Mouse (Mus musculus) limb, embryonic 11.5 days (tissue): ENCODE measurements around the gene Gm5134. TPM values are rescaled to one million over a fixed set of nuclear protein-coding genes. Genes with fewer than 3 reads are reported as not detected.

Source experiments
- ATAC-seq: fragments of 200-750 bp; cut with Nextera tagmentation; 2 replicates; pipeline ENCODE4 v1.8.0; 2017; ENCODE audit warnings: low read depth; ENCODE audit not compliant: insufficient number of reproducible peaks, low FRiP score, low TSS enrichment
- DNase-seq: peaks from one replicate; pipeline ENCODE4 v3.0.0-alpha.2; 2015; ENCODE audit warnings: low spot score
- H3K27ac ChIP-seq: fragments of 300-500 bp; sonication (generic); replicated peaks from 2 replicates; pipeline ENCODE4 v1.5.1; 2014; ENCODE audit warnings: low read depth, mild to moderate bottlenecking, low read length
- H3K27me3 ChIP-seq: fragments of 300-500 bp; sonication (generic); 2 replicates; pipeline ENCODE4 v1.6.1; 2014; ENCODE audit warnings: mild to moderate bottlenecking, low read length, mixed read lengths; ENCODE audit not compliant: control insufficient read depth, insufficient read depth
- H3K36me3 ChIP-seq: fragments of 300-500 bp; sonication (generic); 2 replicates; pipeline ENCODE4 v1.6.1; 2014; ENCODE audit warnings: mild to moderate bottlenecking, low read length, moderate library complexity, mixed read lengths; ENCODE audit not compliant: control insufficient read depth, insufficient read depth
- H3K4me1 ChIP-seq: fragments of 300-500 bp; sonication (generic); 2 replicates; pipeline ENCODE4 v1.6.1; 2014; ENCODE audit warnings: low read length, mixed read lengths; ENCODE audit not compliant: control insufficient read depth, insufficient read depth
- H3K4me2 ChIP-seq: fragments of 300-500 bp; sonication (generic); 2 replicates; pipeline ENCODE4 v1.6.1; 2014; ENCODE audit warnings: low read depth, mild to moderate bottlenecking, moderate library complexity; ENCODE audit not compliant: severe bottlenecking
- H3K4me3 ChIP-seq: fragments of 300-500 bp; sonication (generic); 2 replicates; pipeline ENCODE4 v1.5.1; 2014; ENCODE audit warnings: low read depth, low read length
- H3K9ac ChIP-seq: fragments of 300-500 bp; sonication (generic); 2 replicates; pipeline ENCODE4 v1.6.1; 2014; ENCODE audit warnings: mild to moderate bottlenecking, low read length
- H3K9me3 ChIP-seq: fragments of 300-500 bp; sonication (generic); 2 replicates; pipeline ENCODE4 v1.6.1; 2016; ENCODE audit warnings: low read length; ENCODE audit not compliant: control insufficient read depth
- WGBS: fragments of 180-500 bp; shearing (Covaris S2); extraction: QIAGEN DNeasy Blood & Tissue Kit; methylation state at CpG from one replicate; pipeline ENCODE4 v1.1.7; 2014; 5-methylcytosine and 5-hydroxymethylcytosine counted together
- polyA plus RNA-seq: library from polyadenylated mRNA; unstranded; fragments of >200 nt; fragmentation: Nextera tagmentation; extraction: Ambion mirVana; gene quantifications from 2 replicates; pipeline ENCODE4 v1.2.1, GENCODE M21; 2014

Gene Gm5134
- polyA plus RNA-seq, 1 experiment from 2014 or later, result not detected

DNA sequence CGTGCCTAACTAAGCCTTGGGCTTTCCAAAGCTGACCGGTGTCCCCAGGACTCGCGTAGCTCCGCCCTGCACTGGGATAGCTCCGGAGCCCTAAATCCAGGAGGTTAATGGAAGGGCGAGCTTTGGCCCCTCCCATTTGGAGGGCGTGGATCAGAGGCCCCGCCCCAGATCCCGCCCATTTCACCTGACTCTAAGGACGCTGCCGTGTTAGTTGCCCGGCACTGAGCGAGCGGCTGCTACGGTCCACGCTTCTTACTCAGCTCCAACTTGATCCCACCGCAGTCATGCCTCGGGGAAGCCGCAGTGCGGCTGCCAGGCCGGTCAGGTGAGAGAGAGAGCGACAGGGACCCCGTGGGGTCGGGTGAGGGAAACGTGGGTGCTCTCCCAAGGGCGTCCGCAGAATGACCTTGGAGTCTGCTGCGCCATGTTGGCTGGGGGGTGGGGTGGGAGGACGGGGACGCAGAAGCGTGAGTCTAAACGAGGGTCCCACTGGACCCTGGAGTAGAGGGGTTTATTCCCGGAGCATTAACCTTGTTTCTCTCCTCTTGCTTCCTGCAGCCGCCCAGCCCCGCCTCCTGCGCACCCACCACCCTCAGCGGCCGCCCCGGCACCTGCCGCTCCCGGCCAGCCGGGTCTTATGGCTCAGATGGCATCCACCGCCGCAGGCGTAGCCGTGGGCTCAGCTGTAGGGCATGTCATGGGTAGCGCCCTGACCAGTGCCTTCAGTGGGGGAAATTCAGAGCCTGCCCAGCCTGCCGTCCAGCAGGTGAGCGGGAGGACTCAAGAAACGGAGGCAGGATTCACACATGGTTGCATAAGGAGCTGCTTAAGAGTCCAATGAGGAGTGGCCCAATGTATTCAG, 18.4 kb upstream of the Gm5134 start, which contains the start of gene Mmp11:
Gene Mmp11 (minus strand): TSS at position 817 of the 862 bp plus-strand sequence.
- no peaks in the 10 kb centered on the region for H3K9me3 ChIP-seq
- no peak within 1 kb of the TSS; the same call in 1 of the 2 replicates for H3K9ac ChIP-seq
- WGBS, result 2% methylated on average over 51 of the region's 51 CpGs
- H3K4me1 ChIP-seq, result peaks cover 9% of the 10 kb centered on the region; the same call in 1 of the 2 replicates
- ATAC-seq (peak; percentile 60; the same call in 1 of the 2 replicates), DNase-seq (peak; percentile 85)
- H3K4me3 ChIP-seq, result peak within 1 kb of the TSS; percentile 38
- no peaks in the 10 kb centered on the region for H3K36me3 ChIP-seq
- H3K4me2 ChIP-seq, result peak within 1 kb of the TSS; percentile 89
- no peak within 1 kb of the TSS for H3K27ac ChIP-seq
- peaks cover 24% of the 10 kb centered on the region for H3K27me3 ChIP-seq

DNA sequence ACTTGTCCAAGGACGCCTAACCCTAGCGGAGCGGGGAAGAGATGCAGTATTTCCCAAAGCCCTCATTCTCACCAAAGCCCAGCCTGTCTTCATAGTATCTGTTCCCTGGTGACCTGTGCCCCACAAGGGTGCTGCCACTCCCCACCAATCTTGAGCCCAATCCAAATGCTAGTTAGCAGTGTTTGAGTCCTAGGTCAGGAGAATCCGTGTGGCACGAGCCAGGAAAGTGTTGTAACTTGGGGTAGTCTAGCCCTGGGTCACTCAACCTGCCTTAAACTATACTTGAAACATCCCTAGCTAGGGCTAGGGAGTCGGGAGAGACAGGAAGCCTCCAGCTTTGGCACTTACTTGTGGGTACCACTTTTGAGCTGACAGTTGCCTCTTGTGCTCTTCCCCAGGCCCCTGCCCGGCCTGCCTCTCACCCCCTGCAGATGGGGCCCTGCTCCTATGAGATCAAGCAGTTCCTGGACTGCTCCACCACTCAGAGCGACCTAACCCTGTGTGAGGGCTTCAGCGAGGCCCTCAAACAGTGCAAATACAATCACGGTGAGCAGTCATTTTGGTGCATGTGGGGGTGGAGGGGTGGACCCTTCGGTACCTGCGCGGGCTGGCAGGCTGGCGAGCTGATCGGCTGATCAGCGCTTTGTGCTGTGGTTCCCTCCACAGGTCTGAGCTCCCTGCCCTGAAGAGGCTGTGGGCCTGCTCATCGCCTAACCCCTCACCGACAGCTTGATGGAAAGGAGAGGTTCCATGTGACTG, 17.2 kb upstream of the Gm5134 start:
- no peak for DNase-seq
- Histone ChIP-seq H3K27ac (no peak overlapping the region), H3K36me3 (no peaks in the 10 kb centered on the region), H3K4me3 (no peak overlapping the region), H3K4me2 (no peak overlapping the region), H3K9ac (no peak overlapping the region), H3K4me1 (peaks cover 9% of the 10 kb centered on the region; the same call in 1 of the 2 replicates), H3K9me3 (no peaks in the 10 kb centered on the region), H3K27me3 (peaks cover 24% of the 10 kb centered on the region)
- 32% methylated on average over 18 of the region's 18 CpGs for WGBS
- no peak for ATAC-seq

DNA sequence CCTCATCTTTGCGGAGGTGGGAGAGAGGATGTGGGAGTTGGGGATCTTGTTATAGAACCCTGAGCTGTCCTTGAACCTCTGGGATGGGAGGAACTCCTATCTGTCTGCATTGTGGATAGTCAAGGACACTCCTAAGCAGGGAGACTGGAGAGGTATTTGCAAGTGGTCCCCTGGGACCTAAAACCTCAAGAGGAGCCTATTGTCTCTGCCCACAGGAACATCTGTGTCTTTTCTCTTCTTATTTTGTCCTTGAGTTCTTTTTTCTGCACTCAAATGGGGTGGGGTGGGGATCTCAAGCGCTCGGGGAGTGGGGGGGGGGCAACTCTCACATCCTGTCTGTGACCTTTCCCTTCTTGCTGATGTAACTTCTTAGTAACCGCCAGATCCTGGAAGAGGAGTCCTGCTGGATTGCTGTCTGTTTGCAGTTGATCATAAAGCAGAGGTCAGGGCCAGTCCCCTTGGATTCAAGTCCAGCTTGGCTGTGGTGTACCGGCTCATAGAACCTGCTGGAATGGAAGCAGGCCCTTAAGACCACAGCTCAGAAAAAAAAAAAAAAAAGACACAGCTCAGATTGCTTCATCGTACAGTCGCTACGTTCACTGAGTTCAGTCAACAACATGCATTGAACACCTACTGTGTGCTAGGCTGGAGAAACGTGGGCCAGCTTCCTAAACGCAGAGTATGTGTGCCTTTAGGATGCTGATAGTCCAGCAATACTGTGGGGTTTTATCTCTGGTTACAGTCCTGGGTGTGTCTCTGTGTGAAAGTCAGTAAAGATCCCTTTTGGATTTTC, 16.3 kb upstream of the Gm5134 start:
- H3K4me2 ChIP-seq, result no peak overlapping the region
- no peaks in the 10 kb centered on the region for H3K9me3 ChIP-seq
- H3K4me1 ChIP-seq, result 0 out of 2 replicates have a peak, but pooled peaks cover 4% of the 10 kb centered on the region
- ATAC-seq, result no peak
- H3K27me3 ChIP-seq, result peaks cover 24% of the 10 kb centered on the region
- no peak overlapping the region for H3K9ac ChIP-seq
- WGBS, result 64% methylated on average over 9 of the region's 10 CpGs
- H3K4me3 ChIP-seq, result no peak overlapping the region
- H3K27ac ChIP-seq, result no peak overlapping the region
- H3K36me3 ChIP-seq, result no peaks in the 10 kb centered on the region
- no peak for DNase-seq

DNA sequence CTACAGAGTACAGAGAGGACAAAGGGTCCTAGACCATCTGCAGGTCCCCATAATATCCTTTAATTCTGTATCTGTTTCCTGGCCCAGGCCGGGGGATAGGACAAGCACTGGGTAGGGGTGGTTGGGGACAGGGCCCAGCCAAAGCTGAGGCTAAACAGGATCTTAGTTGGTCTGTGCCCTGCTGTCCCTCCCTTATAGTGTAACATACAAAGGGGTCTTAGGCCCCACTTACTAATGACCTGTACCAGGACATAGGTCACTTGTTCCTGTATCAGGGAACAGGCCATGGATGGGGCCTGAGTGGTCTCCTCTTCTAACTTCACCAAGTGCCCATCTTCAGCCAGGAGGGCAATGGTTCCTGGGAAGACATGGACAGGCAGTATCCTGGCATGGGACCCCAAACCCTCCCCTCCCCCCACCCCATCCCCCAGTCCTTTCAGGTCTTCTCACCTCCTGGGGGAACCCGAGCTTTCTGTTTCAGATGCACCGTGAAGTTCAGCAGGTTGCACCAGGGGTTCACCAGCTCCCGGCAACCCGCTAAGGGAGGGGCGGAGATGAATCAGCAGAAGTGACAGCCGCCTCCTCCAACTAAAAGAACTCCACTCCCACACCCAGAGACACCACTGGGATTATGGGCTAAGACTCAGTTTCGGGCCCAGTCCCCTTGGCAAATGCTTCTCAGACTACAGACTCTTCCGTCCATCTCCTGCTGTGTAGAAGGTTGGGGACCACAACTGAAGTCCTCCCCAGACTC, 14.7 kb upstream of the Gm5134 start:
- H3K9me3 ChIP-seq, result no peaks in the 10 kb centered on the region
- no peak overlapping the region for H3K27ac ChIP-seq
- no peak overlapping the region for H3K4me3 ChIP-seq
- H3K9ac ChIP-seq, result no peak overlapping the region
- no peak for DNase-seq
- no peaks in the 10 kb centered on the region for H3K36me3 ChIP-seq
- no peak overlapping the region for H3K4me2 ChIP-seq
- no peak for ATAC-seq
- peaks cover 24% of the 10 kb centered on the region for H3K27me3 ChIP-seq
- 37% methylated on average over 9 of the region's 9 CpGs for WGBS
- 0 out of 2 replicates have a peak, but pooled peaks cover 2% of the 10 kb centered on the region for H3K4me1 ChIP-seq

DNA sequence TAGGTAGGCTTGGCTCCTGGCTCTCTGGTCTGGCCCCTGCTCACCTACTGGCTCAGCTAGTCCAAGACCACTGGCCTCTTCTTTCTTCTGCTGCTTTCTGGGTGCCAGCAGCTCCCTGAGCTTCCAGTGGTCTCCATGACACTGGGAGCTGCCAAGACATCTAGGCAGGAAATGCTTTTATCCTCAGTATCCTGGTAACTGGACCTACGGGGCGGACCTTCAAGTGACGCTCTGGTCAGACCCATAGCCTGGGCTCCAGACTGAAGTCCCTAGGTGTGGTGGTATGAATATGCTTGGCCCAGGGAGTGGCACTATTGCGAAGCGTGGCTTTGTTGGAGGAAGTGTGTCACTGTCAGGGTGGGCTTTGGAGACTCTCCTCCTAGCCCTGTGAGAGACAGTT, 13.8 kb upstream of the Gm5134 start, which contains the start of gene Gm867:
Gene Gm867 (minus strand): TSS at position 153 of the 400 bp plus-strand sequence.
- H3K36me3 ChIP-seq, result no peaks in the 10 kb centered on the region
- no peak within 1 kb of the TSS for H3K9ac ChIP-seq
- H3K4me1 ChIP-seq, result 0 out of 2 replicates have a peak, but pooled peaks cover 2% of the 10 kb centered on the region
- ATAC-seq (no peak), DNase-seq (no peak)
- no peak within 1 kb of the TSS for H3K27ac ChIP-seq
- peaks cover 24% of the 10 kb centered on the region for H3K27me3 ChIP-seq
- H3K4me2 ChIP-seq, result no peak within 1 kb of the TSS
- WGBS, result 89% methylated on average over 5 of the region's 5 CpGs
- H3K9me3 ChIP-seq, result no peaks in the 10 kb centered on the region
- H3K4me3 ChIP-seq, result no peak within 1 kb of the TSS

DNA sequence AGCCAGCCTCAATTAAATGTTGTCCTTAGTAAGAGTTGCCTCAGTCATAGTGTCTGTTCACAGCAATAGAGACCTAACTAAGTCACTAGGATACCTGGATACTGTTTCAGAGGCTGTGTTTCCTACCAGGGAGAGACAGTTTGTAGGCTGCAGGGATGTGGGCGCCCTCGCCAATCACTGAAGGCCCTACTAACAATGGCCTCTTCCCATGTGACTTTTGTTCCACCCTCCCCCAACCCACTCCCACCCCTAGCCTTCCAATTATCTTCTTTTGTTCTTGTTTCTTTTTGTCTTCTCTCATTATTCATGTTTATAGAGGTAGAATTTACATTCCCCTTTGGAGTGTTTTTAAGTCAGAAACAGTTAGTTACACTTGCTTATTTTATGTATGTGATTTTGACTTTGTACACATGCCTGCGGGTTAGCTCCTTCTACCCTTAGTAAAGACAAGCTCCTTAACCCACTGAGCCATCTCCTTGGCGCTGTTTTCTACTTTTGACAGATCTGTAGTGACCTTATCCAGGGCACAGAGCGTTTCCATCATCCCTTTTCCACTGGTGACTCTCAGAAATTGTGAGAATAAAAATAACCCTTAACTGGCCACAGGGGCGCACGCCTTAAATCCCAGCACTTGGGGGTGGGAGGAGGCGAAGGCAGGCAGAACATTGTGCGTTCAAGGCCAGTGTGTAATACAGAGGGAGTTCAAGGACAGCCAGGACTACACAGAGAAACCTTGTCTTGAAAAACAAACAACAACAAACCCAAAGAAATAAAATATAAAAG, 13.1 kb upstream of the Gm5134 start:
- H3K27me3 ChIP-seq, result peaks cover 20% of the 10 kb centered on the region
- no peak overlapping the region for H3K4me3 ChIP-seq
- no peaks in the 10 kb centered on the region for H3K36me3 ChIP-seq
- H3K4me1 ChIP-seq, result 0 out of 2 replicates have a peak, but pooled peaks cover under 1% of the 10 kb centered on the region
- ATAC-seq (no peak), DNase-seq (no peak)
- no peak overlapping the region for H3K9ac ChIP-seq
- no peaks in the 10 kb centered on the region for H3K9me3 ChIP-seq
- WGBS, result 78% methylated on average over 9 of the region's 9 CpGs
- no peak overlapping the region for H3K4me2 ChIP-seq
- no peak overlapping the region for H3K27ac ChIP-seq

DNA sequence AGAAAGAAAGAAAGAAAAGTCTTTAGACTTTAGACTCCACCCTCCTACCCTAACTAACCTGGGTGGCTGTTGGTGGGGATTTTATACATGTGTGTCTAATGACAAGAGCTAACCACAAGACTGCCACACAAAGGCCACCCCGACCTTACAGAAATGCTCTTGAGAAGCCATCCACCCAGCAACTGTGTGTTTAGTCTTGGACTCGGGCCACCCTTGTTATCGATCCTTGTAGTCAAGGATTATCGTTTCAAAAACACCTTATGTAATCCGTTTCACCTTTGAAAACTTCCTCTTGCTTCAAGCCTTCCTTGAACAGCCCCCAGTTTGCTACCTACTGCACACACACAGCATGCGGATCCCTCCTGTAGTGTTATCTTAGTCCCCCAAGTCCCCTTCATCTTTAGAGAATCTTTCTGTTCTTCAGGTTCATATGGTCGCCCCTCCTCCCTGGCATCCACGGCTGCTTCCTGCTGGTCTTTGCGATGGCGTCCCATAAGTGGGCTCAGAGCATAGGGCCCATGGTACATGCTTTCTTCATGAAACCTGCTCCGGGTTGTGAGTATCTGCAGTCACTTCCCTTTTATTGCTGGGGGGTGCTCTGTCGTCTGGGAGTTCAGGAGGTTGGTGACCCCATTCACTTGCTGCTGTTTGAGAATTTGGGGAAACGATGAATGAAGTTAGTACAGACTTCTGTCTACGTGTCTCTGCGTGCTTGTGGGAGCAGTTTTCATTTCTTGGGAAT, 11.4 kb upstream of the Gm5134 start, which contains the start of gene Vpreb3:
Gene Vpreb3 (plus strand): TSS at position 322 of the 742 bp plus-strand sequence.
- no peaks in the 10 kb centered on the region for H3K4me1 ChIP-seq
- no peak within 1 kb of the TSS for H3K4me2 ChIP-seq
- H3K9ac ChIP-seq, result no peak within 1 kb of the TSS
- WGBS, result 83% methylated on average over 15 of the region's 15 CpGs
- peaks cover 6% of the 10 kb centered on the region; the same call in 1 of the 2 replicates for H3K27me3 ChIP-seq
- no peak within 1 kb of the TSS for H3K27ac ChIP-seq
- no peak within 1 kb of the TSS for H3K4me3 ChIP-seq
- no peaks in the 10 kb centered on the region for H3K9me3 ChIP-seq
- H3K36me3 ChIP-seq, result no peaks in the 10 kb centered on the region
- ATAC-seq, result no peak
- no peak for DNase-seq
